Comparison of ENCODE assay signal across 26 mouse cellular contexts in genomic region chr2:91638931-91639330, GRCm38 (mm10). TPM values are rescaled to one million over a fixed set of nuclear protein-coding genes. Genes with fewer than 3 reads are reported as not detected.
DNase-seq lines count a peak whose midpoint lies in the region; ATAC-seq lines count a peak whose summit lies in the region.
"Had no signal": no experiment of that assay in that cellular context is flagged by ENCODE, and none has a peak within 500 bp of the region (broad histone marks: within the 10 kb centered on the region; RNA-seq: fewer than 3 reads in every experiment).

No protein-coding gene starts in this region.

- no peak overlapping the region for H3K27ac ChIP-seq in midbrain, embryonic 11.5 days (ENCODE audit: low read depth, low read length)
- no peak overlapping the region for H3K27ac ChIP-seq in midbrain, embryonic 15.5 days
- no peak overlapping the region for H3K27ac ChIP-seq in hindbrain, embryonic 16.5 days (ENCODE audit: low read depth, low read length)
- H3K27ac ChIP-seq in kidney, embryonic 15.5 days = no peak overlapping the region
- H3K27ac ChIP-seq: embryonic facial prominence, embryonic 12.5 days; embryonic facial prominence, embryonic 15.5 days; gastrocnemius, adult 2 months; hindbrain, embryonic 10.5 days; hindbrain, embryonic 13.5 days; hindbrain, postnatal 0 days had no signal

- 82% methylated on average over 6 of the region's 6 CpGs for WGBS in midbrain, embryonic 11.5 days
- 86% methylated on average over 6 of the region's 6 CpGs for WGBS in midbrain, embryonic 15.5 days
- 84% methylated on average over 6 of the region's 6 CpGs for WGBS in hindbrain, embryonic 16.5 days
- WGBS in kidney, embryonic 15.5 days = 74% methylated on average over 6 of the region's 6 CpGs

- H3K9ac ChIP-seq in midbrain, embryonic 11.5 days (ENCODE audit: low read length) = no peak overlapping the region
- H3K9ac ChIP-seq in midbrain, embryonic 15.5 days = no peak overlapping the region
- no peak overlapping the region for H3K9ac ChIP-seq in hindbrain, embryonic 16.5 days (ENCODE audit: low read depth, low read length)
- H3K9ac ChIP-seq in kidney, embryonic 15.5 days = no peak overlapping the region
- H3K9ac ChIP-seq: embryonic facial prominence, embryonic 12.5 days; embryonic facial prominence, embryonic 15.5 days; forebrain, postnatal 0 days; hindbrain, embryonic 13.5 days had no signal

- no peaks in the 10 kb centered on the region for H3K9me3 ChIP-seq in midbrain, embryonic 11.5 days (ENCODE audit: control insufficient read depth, low read length)
- H3K9me3 ChIP-seq in midbrain, embryonic 15.5 days = no peaks in the 10 kb centered on the region
- no peaks in the 10 kb centered on the region for H3K9me3 ChIP-seq in hindbrain, embryonic 16.5 days (ENCODE audit: control insufficient read depth, low read length)
- H3K9me3 ChIP-seq in kidney, embryonic 15.5 days (replicated peaks) = no peaks in the 10 kb centered on the region
- H3K9me3 ChIP-seq: embryonic facial prominence, embryonic 12.5 days; embryonic facial prominence, embryonic 15.5 days; hindbrain, embryonic 10.5 days; hindbrain, embryonic 13.5 days had no signal

- H3K4me3 ChIP-seq in midbrain, embryonic 11.5 days (ENCODE audit: low read depth, low read length) = no peak overlapping the region
- no peak overlapping the region for H3K4me3 ChIP-seq in midbrain, embryonic 15.5 days
- H3K4me3 ChIP-seq in hindbrain, embryonic 16.5 days (ENCODE audit: low read length) = no peak overlapping the region
- H3K4me3 ChIP-seq in kidney, embryonic 15.5 days (replicated peaks) = no peak overlapping the region
- H3K4me3 ChIP-seq: embryonic facial prominence, embryonic 12.5 days; embryonic facial prominence, embryonic 15.5 days; erythroblast, embryonic 14.5 days; gastrocnemius, adult 2 months; hindbrain, embryonic 10.5 days; hindbrain, embryonic 13.5 days had no signal

- peak; percentile 19 for DNase-seq in midbrain, embryonic 11.5 days (ENCODE audit: low spot score, missing footprints)
- peak; percentile 40 for DNase-seq in CD4-positive helper T cell, adult 2 months (ENCODE audit: low read depth, low spot score)
- peak; percentile 46 for DNase-seq in T-cell, adult 2 months (ENCODE audit: low spot score)
- peak; percentile 38 for DNase-seq in thymus, postnatal 14 days
- no peak for DNase-seq in heart, postnatal 14 days
- DNase-seq: adrenal gland, postnatal 10 days; cerebellum, adult 11 months; cerebellum, adult 2 months; cerebellum, adult 9-11 months; cerebellum, postnatal 25 days; forebrain, postnatal 0 days; gastrocnemius, adult 2 months; gastrocnemius, postnatal 14 days; heart, adult 11 months; heart, postnatal 36 days had no signal

- H3K36me3 ChIP-seq in midbrain, embryonic 11.5 days (ENCODE audit: control insufficient read depth, insufficient read depth, low read length) = no peaks in the 10 kb centered on the region
- peaks cover 10% of the 10 kb centered on the region for H3K36me3 ChIP-seq in midbrain, embryonic 15.5 days (replicated peaks)
- H3K36me3 ChIP-seq in hindbrain, embryonic 16.5 days (ENCODE audit: control insufficient read depth, insufficient read depth, low read length) = no peaks in the 10 kb centered on the region
- peaks cover 23% of the 10 kb centered on the region for H3K36me3 ChIP-seq in kidney, embryonic 15.5 days

- intact Hi-C loops in heart, postnatal 14 days (cut with DNase I) = loop anchor here (1.0 kb wide), 1 partner anchor 18 kb away; no protein-coding TSS in a partner anchor

- H3K4me2 ChIP-seq in midbrain, embryonic 11.5 days = no peak overlapping the region
- no peak overlapping the region for H3K4me2 ChIP-seq in midbrain, embryonic 15.5 days
- no peak overlapping the region for H3K4me2 ChIP-seq in hindbrain, embryonic 16.5 days (ENCODE audit: low read length)
- no peak overlapping the region for H3K4me2 ChIP-seq in kidney, embryonic 15.5 days
- H3K4me2 ChIP-seq: embryonic facial prominence, embryonic 12.5 days; embryonic facial prominence, embryonic 15.5 days; heart, embryonic 11.5 days; hindbrain, embryonic 13.5 days had no signal

- H3K4me1 ChIP-seq in midbrain, embryonic 11.5 days (ENCODE audit: control insufficient read depth, insufficient read depth, low read length) = no peaks in the 10 kb centered on the region
- H3K4me1 ChIP-seq in midbrain, embryonic 15.5 days = no peaks in the 10 kb centered on the region
- H3K4me1 ChIP-seq in hindbrain, embryonic 16.5 days (ENCODE audit: control insufficient read depth, insufficient read depth, low read depth, low read length) = no peaks in the 10 kb centered on the region
- H3K4me1 ChIP-seq in kidney, embryonic 15.5 days = no peaks in the 10 kb centered on the region
- H3K4me1 ChIP-seq: embryonic facial prominence, embryonic 12.5 days; embryonic facial prominence, embryonic 15.5 days; hindbrain, embryonic 13.5 days had no signal

- no peaks in the 10 kb centered on the region for H3K27me3 ChIP-seq in midbrain, embryonic 11.5 days (ENCODE audit: control insufficient read depth, insufficient read depth, low read length)
- H3K27me3 ChIP-seq in midbrain, embryonic 15.5 days (replicated peaks) = no peaks in the 10 kb centered on the region
- no peaks in the 10 kb centered on the region for H3K27me3 ChIP-seq in hindbrain, embryonic 16.5 days (replicated peaks; ENCODE audit: control insufficient read depth, insufficient read depth, low read length)
- H3K27me3 ChIP-seq in kidney, embryonic 15.5 days = no peaks in the 10 kb centered on the region
- H3K27me3 ChIP-seq: embryonic facial prominence, embryonic 12.5 days; embryonic facial prominence, embryonic 15.5 days; hindbrain, embryonic 13.5 days had no signal

- no peak for ATAC-seq in midbrain, embryonic 11.5 days (ENCODE audit: low FRiP score)
- no peak for ATAC-seq in midbrain, embryonic 15.5 days (replicated peaks)
- no peak for ATAC-seq in hindbrain, embryonic 16.5 days
- no peak for ATAC-seq in kidney, embryonic 15.5 days (replicated peaks; ENCODE audit: low FRiP score)
- ATAC-seq: forebrain, embryonic 14.5 days; forebrain, postnatal 0 days; hindbrain, postnatal 0 days had no signal

RNA-seq across cellular contexts. Expression of gene F2, which starts 2.7 kb away (rescaled TPM):
- 0.07 TPM in 1 of 2 replicates, not detected in the other for polyA plus RNA-seq in midbrain, embryonic 11.5 days (2014; fragmentation: Nextera tagmentation; extraction: Ambion mirVana)
- polyA plus RNA-seq in midbrain, embryonic 15.5 days (2015; fragmentation: Nextera tagmentation; extraction: Ambion mirVana) = 0.21 and 0.33 TPM in 2 replicates
- 0.08 and 0.32 TPM in 2 replicates for polyA plus RNA-seq in hindbrain, embryonic 16.5 days (2015; fragmentation: Nextera tagmentation; extraction: Ambion mirVana)
- polyA plus RNA-seq in kidney, embryonic 15.5 days (2015; fragmentation: Nextera tagmentation; extraction: Ambion mirVana) = 1.7 and 4.6 TPM in 2 replicates
- under 1 TPM in 1 of 2 experiments, not detected in 1; 0.12 TPM for total RNA-seq in heart, postnatal 14 days (2021)
- total RNA-seq: forebrain, postnatal 0 days; heart, postnatal 36 days; hindbrain, postnatal 0 days had no signal
- polyA plus RNA-seq: forebrain, postnatal 0 days; hindbrain, embryonic 13.5 days; hindbrain, postnatal 0 days had no signal

RNA-seq across cellular contexts. Expression of gene Zfp408, which starts 10.7 kb away (rescaled TPM):
- 6.3 and 7.5 TPM in 2 replicates for polyA plus RNA-seq in midbrain, embryonic 11.5 days (2014; fragmentation: Nextera tagmentation; extraction: Ambion mirVana)
- 15.3 and 18.3 TPM in 2 replicates for polyA plus RNA-seq in midbrain, embryonic 15.5 days (2015; fragmentation: Nextera tagmentation; extraction: Ambion mirVana)
- 9.9 and 11.4 TPM in 2 replicates for polyA plus RNA-seq in hindbrain, embryonic 16.5 days (2015; fragmentation: Nextera tagmentation; extraction: Ambion mirVana)
- polyA plus RNA-seq in kidney, embryonic 15.5 days (2015; fragmentation: Nextera tagmentation; extraction: Ambion mirVana) = 11.9 and 13.7 TPM in 2 replicates
- 1 to 10 TPM; 5.4 to 5.8 TPM for total RNA-seq in heart, postnatal 14 days (2021)

RNA-seq across cellular contexts. Expression of gene Arhgap1, which starts 10.7 kb away (rescaled TPM):
- polyA plus RNA-seq in midbrain, embryonic 11.5 days (2014; fragmentation: Nextera tagmentation; extraction: Ambion mirVana) = 69.7 and 75.8 TPM in 2 replicates
- 97.9 and 99.9 TPM in 2 replicates for polyA plus RNA-seq in midbrain, embryonic 15.5 days (2015; fragmentation: Nextera tagmentation; extraction: Ambion mirVana)
- 89.5 and 98.5 TPM in 2 replicates for polyA plus RNA-seq in hindbrain, embryonic 16.5 days (2015; fragmentation: Nextera tagmentation; extraction: Ambion mirVana)
- polyA plus RNA-seq in kidney, embryonic 15.5 days (2015; fragmentation: Nextera tagmentation; extraction: Ambion mirVana) = 110 and 132 TPM in 2 replicates
- 10 to 100 TPM; 33.2 to 36.0 TPM for total RNA-seq in heart, postnatal 14 days (2021)

Comparison
In these comparisons a context has a peak if more than half of its experiments do, and no peak if none do; other contexts are left out.
1. DNase-seq: peak in midbrain, embryonic 11.5 days (single experiment), CD4-positive helper T cell, adult 2 months (single experiment), T-cell, adult 2 months (single experiment) and thymus, postnatal 14 days (single experiment); none in heart, postnatal 14 days (0 of 2).